Mouse (Mus musculus) heart, adult 18-20 months (tissue): ENCODE measurements around the gene Fam214a. TPM values are rescaled to one million over a fixed set of nuclear protein-coding genes. Genes with fewer than 3 reads are reported as not detected.

Experiments used
- DNase-seq, 2 experiments: peaks; one replicate each; pipeline ENCODE4 v3.0.0; 2021 to 2022; ENCODE audit warnings: mixed read lengths in 1 of 2
- total RNA-seq, 2 experiments: library from RNA; stranded (reverse); gene quantifications; 2 replicates each; pipeline ENCODE4 v1.2.3; 2021

Gene Fam214a
- total RNA-seq, 2 experiments from 2014 or later, result 17.8 to 34.7 TPM

DNA sequence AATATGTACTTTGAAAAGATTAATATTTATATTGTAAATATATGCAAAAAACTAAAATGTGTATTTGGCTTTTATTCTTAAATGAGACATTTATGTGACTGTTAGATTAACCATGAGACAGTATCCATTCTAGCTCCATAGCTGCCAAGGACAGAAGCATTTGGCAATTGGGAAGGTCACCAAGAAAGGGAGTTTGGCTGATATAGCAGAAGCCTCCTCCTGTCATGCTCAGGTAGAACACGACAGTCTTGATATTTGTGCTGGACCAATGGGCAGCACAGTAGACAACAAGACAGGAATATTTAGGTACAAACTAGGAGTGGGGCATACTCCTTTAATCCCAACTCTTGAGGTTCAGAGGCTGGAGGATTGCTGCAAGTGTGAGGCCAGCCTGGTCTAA, 79.7 kb downstream of the Fam214a start:
- DNase-seq, result no peak

DNA sequence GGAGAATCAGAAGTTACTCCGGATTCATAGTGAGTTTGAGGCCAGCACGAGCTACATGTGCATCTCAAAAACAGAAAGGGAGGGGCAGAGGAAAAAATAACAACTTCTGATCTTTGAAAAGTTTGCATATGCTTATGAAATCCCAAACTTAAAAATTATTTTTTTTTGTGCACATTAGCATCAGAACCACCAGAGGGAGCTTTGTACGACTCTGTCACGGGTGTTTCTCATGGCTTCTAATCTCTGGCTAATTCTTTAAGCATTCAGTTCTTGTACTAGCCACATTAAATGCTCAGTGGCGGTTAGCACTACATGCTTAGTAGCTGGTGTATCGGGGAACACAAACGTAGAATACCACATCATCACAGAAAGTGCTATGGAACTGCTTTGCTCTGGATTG, 80.5 kb downstream of the Fam214a start:
- DNase-seq, result no peak

DNA sequence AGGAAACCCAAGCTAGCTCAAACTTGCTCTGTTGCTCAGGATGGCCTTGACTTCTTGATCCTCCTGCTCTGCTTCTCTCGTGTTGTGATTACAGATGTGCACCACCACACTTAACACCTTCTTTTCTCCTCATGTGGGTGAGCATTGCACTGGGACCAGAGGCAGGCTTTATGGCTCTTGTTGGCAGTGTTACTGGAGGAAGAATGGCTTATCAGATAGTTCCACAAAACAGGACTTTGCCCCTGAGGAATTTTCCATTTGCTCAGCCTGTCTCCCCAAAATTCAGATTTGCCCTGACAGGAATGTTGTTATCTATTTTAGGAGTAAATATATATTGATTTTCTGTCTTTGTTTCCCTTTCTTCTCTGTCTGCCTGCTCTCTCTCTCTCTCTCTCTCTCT, 82.0 kb downstream of the Fam214a start:
- DNase-seq, result no peak

DNA sequence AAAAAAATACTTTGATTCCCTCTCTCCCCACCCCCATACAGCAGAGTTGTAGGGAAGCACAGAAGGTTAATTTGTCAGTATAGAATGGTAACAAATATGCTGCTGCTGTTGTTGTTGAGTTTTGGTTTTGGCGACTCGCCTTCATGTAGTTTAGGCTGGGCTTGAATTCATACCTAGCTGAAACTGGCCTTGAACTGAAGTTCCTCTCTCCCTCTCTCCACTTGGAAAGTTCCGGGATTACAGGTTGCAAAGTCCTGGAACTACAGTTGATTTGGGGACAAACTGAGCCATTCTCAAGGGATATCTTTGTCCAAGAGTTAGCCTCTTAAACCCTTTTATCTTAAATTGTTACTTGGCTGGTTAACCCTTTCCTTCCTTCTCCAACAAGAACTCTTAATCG, 83.3 kb downstream of the Fam214a start:
- no peak for DNase-seq

DNA sequence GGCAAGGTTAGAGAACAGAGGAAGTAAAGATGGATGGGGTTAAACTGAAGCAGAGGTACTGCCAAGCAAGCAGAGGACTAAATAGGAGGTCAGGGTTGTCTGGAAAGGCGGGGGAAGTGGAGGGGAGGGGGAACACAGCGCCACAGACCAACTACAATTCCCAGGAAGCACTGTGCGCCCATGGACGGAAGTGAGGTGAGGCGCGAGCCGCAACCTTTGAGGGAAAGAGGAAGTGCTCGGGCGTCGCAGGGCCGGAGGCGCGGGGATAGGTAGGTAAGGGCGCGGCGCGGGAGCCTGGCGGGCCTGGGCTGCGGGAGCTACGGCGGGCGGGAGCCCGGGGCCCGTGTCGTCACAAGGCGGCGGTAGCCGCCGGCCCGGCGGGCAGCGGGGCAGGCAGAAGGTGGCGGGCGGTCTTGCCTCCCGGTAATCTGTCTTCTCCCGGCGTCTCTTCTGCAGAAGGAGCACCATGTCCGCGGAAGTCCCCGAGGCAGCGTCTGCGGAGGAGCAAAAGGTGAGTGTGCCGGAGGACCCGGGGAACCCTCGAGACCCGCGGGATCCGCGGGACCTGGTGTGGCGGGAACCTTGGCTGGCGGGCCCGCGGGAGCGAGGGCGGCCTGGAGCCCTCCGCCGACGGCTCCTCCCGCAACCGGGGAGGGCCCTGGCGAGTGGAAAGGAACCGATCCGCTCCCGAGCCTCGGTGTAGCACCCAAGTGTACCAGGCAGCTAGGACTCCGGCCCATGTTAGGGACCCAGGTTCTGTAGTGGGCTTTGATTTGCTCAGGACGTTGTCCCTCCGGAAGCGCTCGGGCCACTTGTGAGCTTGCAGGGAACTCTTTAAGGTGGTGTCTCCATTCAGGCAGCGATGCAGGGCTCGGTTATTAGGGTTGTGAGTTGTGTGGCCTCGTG, 85.0 kb downstream of the Fam214a start, which contains the start of gene Arpp19:
Gene Arpp19, plus strand, starts transcription at position 164 of the 906 bp plus-strand sequence.
- peak; percentile 86 to 90 for DNase-seq

DNA sequence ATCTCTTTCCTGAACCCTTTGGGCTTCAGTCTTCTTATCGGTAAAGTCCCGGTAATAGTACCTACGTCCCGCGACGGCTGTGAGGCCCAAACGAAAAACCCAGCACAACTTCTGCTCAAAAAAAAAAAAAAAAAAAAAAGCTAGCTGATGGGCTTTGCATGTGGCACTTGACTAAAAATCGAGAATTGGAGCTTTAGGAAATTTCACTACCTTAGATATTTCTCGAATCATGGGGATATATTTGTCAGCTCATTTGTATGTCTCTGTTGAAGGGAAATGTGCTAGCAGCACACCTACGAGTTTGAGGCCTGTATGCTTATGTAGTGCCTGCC, 85.6 kb downstream of the Fam214a start:
- DNase-seq, result no peak

DNA sequence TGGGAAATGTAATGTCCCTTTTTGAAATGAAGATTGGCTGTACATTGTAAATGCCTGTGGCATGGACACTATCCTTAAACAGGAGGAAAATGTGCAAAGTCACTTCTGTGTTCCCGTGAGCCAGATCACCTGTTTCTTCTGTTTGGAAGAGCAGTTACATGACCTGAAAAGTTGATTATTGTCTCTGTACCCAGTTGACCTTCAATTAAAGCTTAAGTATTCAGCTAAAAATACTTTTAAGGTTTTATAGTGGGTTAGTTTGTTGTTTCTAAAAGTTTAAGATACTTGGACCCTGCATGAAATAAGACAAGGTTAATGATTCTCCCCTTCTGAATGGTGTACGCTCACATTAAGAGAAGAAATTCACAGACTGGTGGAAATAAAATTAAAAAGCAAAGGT, 87.9 kb downstream of the Fam214a start:
- DNase-seq, result no peak

DNA sequence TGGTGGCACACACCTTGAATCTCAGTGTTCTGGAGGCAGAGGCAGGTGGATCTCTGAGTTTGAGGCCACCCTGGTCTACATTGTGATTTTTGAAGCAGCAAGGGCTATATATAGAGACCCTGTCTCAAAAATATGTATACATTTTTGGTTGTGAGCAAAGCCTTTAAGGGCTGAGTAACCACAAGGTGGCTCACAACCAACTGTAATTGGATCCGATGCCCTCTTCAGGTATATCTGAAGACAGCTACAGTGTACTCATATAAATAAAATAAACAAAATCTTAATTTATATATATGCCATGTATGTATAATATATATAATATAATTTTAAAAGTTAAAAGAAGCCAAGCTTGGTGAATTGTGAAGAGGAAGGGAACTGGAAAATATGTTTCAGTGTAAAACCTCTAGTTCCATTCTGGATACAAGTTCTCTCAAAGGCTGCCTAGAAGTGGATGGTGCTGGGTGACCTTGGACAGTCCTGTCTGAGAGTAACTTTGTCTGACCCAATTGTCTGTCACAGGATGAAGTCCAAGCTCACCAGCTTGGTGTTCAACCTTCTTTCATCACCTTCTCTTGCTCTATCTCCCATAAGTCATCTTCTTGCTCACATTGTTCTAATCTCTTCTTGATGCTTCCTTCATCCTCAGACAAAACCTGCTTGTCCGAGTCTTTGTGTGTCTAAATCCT, 89.3 kb downstream of the Fam214a start:
- DNase-seq, result no peak

DNA sequence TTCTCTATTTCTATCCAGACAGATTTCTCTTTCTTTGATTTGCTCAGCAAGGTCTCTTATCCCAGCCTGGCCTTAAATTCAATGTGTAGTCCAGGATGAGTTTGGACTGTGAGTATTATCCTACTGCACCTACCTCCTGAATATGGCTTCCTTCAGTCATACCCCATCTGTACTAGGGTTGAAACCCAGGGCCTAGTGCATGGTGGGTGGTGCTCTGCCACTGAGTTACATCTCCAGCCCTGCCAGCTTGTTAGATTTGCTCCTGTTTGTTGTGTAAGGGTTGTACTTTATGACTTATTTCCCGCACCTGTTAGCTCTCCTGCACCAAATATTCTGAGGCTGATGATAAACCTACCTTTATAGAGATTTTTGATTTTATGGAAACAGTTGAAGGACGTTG, 90.5 kb downstream of the Fam214a start:
- no peak for DNase-seq

DNA sequence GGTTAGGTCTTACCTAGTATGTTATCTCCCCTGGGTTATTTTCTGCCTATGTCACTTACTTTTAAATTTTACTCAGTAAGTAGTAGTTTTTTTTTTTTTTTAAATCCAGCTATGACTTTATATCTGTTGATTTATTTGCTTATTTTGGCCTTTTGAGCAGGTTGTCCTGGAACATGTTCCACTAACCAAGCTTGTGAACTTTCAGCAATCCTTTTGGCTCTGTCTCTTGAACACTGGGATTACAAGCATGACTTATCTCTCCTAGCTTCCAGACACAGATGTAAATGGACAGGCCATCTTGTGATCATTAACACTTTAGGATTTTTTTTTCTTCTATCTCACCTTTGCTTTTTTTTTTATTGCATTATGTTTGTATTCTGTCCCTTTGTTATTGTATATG, 94.4 kb downstream of the Fam214a start:
- no peak for DNase-seq

DNA sequence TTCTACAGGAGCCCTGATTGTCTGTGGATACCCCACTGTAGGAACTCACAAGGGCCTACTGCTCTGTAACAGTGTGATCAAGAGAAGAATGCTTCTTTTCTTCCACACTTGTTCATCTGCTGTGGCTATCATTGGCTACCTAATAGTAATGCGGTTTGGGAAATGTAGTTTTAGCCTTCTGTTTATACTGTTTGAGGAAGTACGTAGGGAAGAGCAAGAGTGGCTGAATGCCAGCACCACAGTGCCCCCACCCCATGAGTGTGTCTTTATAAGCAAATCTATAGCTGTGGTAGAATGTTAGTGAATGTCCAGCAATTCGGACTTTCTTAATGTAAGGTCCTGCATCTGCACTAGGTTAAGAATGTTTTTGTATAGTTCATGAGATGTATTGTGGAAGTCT, 96.4 kb downstream of the Fam214a start:
- peak; percentile 41 to 56 for DNase-seq

DNA sequence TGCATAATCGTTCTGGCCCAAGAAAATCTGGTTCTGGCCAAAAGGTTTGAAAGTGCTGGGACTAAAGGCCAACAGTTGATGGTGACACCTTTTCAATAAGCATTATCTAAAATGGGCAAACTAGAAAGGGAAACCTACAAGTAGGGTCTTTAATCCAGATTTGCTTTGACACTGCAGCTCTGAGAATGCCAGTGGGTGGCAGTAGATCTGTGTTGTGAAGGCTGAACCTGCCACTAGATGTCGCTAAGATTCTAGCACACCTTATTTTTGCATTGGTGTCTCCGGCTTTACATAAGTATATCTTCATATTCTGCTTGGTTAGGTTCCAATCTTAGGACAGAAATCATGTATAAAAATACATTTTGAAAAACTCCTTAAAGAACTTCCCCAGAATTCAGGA, 97.3 kb downstream of the Fam214a start:
- peak; percentile 70 to 82 for DNase-seq

DNA sequence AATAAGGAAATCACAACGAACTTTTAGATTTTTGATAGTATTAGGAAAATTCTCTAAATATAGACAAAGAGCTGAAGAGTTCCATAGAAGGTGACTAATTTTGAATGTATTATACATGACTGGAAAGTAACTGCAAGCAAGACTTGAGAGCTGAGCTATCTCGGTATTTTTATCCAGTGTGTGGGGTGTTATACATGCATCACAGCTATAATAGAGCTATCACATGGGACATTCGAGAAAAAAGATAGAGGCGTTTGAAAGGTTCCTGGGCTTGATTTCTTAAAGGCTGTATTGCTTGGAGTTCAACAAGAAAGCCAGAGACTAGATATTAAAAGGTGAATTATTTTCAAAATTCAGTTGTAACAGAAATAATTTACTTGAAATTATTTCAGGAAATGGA, 99.2 kb downstream of the Fam214a start:
- DNase-seq, result no peak

DNA sequence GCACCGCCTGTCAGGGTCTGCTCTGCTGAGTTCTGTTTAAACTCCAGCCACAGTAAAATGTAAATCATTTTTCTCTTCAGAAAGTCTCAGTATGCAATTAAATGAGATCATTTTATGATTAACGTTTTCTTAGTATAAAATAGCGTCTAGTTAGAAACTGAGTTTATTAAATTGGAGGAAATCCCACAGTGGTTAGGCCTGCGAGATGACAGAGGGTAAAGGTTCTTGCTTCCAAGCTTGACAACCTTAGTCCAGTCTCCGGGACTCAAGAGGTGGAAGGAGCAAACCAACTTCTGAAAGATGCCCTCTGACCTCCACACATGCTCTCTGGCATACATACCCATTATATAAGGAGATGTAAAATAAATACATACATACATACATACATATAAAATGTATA, 102.4 kb downstream of the Fam214a start:
- DNase-seq, result no peak

DNA sequence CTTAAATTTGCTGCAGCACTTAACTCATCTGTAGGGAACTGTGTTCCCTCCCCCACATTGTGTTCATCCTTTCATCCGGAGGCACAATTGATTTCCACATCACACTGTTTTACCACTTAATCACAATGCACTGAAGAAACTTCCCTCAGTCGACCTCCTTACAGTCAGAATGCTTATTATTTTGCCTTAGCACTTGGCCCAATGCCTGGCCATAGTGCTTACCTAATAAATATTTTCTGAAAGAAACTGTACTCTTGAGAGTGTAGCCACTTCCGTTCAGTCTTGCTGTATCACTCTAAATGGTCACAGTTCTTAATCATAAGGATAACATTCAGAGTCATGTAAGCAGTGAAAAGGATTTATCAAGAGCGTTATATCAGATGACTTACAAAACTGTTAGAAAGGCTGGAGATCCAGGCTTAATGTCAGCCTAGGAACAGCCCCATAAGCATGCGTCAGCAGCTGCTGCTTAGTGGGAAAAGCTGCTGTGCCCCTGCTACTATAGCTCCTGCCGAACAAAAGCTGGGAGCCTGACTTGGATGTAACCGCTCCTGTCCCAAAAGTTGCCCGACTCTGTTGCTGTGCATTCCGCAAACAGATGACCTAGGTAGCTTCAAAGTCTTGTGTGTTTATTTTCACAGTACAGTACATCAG, 112.1 kb downstream of the Fam214a start:
- DNase-seq, result no peak

DNA sequence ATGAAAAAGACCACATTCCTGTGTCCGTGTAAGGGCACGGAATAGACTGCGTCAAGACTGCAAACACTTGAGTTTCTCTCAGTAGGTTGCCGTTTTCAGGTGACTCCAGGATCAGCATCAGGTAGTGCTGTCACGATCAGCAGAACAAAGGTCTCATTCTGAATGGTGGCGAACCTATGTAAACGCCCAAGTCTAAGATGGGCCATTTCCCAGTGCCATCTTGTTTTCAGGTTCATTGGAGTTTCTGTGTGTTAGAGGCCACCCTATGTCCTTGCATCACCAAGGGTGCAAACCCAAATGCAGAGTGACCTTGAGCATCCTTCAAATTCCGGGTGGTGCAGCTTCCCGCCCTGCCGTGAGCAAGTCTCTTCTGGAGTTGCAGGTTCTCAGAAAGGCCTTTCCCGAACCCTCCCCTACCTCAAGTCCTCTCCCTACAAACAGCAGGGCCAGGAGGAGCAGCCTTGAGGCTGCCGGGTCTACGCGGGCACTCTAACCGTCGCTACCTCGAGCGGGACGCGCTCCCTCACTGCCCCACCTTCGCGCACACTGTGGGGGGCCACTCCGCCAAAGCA, 117.9 kb downstream of the Fam214a start, which contains the start of gene Myo5a:
Gene Myo5a, plus strand, starts transcription at position 559 of the 572 bp plus-strand sequence.
- DNase-seq, result no peak

DNA sequence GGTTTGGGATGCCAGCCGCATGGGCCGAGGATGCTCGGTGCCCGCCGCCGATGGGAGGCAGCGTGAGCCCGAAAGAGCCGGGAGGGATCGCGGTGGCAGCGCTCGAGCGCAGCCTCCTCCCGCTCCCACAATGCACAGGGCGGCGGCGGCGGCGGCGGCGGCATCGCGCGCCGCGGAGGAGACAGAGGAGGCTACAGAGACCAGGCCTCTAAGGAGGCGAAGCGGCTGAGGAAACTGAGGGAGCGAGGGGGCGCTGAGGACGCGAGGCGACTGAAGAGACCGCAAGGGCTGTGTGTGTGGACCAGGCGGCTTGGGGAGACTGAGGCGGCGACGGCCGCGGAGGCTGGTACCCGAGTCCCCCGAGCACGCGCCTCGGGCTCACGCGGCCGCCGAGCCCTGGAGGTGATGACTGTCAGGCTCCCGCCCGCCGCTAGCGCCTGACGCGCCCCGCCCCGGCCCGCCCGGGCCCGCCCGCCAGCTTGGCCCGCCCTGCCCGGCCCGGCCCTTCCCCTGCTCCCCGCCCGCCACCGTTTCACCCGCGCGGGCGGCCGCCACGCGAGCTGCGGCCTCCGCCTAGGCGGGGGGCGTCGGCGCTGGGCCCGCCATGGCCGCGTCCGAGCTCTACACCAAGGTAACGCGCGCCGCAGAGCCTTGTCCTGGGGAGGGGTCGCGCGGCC, 118.5 kb downstream of the Fam214a start:
- peak; percentile 81 to 87 for DNase-seq

DNA sequence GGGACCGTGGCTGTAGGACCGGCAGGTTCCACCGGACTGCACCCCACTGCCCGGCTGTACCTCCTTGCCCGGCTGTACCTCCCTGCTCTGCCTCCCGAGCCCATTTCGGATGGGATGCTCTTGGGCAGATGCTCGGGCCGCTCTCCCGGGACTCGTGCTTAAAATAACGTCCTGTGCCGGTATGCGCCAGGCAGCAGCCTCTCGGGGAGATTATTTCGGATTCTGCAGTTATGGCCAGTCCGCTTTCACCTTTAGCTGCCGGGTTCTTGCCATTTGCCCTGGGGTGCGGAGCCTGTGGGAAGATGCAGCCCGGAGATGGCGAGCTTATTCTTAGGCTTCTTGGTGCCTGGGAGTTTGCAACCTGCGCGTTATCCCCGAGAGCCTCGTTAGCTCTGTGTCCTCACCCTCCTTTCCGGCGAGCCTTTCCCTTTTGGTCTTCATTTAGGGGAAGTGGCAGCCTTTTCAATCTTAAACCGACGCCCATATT, 119.1 kb downstream of the Fam214a start:
- peak; percentile 43 to 66 for DNase-seq

DNA sequence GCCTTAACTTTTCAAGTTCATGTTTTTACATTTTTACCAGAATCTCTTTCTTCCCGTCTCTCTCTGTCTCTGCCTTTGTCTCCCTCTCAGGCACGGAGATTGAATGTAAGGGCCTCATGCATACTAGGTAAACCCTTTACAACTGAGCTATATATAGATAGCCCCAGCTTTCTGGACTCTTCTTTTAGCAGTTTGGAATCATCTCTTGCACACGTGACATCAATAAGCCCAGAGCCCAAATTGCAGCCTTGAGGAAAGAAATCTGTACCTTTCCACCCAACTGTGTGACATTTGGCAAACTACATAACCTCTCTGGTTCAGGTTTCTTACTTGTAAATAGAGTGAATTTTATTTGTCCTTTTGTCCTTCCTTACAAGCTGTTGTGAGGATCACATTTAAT, 119.7 kb downstream of the Fam214a start:
- DNase-seq, result no peak

DNA sequence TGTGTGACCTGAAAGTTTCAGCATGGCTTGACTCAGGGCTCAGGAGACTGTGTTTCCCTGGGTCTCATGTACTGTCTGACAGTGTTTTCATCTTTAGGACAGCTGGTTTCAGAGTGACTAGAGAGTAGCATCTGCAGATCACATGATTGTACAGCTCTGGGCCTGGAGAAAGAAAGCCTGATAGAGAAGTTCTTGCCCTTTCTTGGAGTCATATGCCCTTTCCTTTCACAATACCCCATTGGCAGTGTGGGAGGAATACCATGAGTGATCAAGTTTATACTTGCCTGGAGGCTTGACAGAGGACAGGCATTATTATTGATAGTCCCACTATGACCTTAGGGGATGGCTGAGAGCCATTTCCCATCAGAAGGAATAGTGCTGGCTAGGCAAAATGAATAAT, 124.5 kb downstream of the Fam214a start:
- no peak for DNase-seq
